12 mouse cellular contexts compared by ENCODE assay signal in the genomic region with DNA sequence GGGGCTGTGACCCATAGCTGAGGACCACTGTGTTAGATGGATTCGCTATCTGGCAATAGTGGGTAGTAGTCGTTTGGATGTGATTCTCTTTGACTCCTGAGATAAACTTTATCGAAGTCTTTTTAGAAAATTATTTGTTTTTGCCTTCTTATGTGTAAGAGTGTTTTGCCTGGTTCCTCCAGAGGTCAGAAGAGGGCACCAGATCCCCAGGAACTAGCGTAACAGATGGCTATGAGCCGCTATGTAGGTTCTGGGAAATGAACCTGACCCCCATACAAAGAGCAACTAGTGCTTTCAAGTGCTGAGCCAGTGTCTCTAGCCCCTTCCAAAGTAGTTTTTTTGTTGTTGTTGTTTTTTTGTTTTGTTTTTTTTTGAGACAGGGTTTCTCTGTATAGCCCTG. TPM values are rescaled to one million over a fixed set of nuclear protein-coding genes. Genes with fewer than 3 reads are reported as not detected.
DNase-seq lines count a peak whose midpoint lies in the region; ATAC-seq lines count a peak whose summit lies in the region.
"Had no signal": no experiment of that assay in that cellular context is flagged by ENCODE, and none has a peak within 500 bp of the region (broad histone marks: within the 10 kb centered on the region; RNA-seq: fewer than 3 reads in every experiment).

No protein-coding gene starts in this region.

- peaks cover 5% of the 10 kb centered on the region; the same call in 1 of the 2 replicates for H3K36me3 ChIP-seq in kidney, embryonic 15.5 days
- H3K36me3 ChIP-seq in hindbrain, embryonic 11.5 days (ENCODE audit: control insufficient read depth, insufficient read depth, low read length): no peaks in the 10 kb centered on the region

- H3K4me2 ChIP-seq in kidney, embryonic 15.5 days: no peak overlapping the region
- no peak overlapping the region for H3K4me2 ChIP-seq in hindbrain, embryonic 11.5 days (replicated peaks; ENCODE audit: low read depth, low read length)
- H3K4me2 ChIP-seq: neural tube, embryonic 13.5 days had no signal

- no peak overlapping the region for H3K27ac ChIP-seq in kidney, embryonic 15.5 days
- no peak overlapping the region for H3K27ac ChIP-seq in hindbrain, embryonic 11.5 days (ENCODE audit: low read depth, low read length)
- H3K27ac ChIP-seq: neural tube, embryonic 13.5 days had no signal

- no peaks in the 10 kb centered on the region for H3K27me3 ChIP-seq in kidney, embryonic 15.5 days
- H3K27me3 ChIP-seq in hindbrain, embryonic 11.5 days (ENCODE audit: control insufficient read depth, insufficient read depth, low read length): no peaks in the 10 kb centered on the region
- H3K27me3 ChIP-seq: neural tube, embryonic 13.5 days had no signal

- DNase-seq in kidney, postnatal 10 days: peak; percentile 22
- DNase-seq in CD4-positive helper T cell, adult 2 months (ENCODE audit: low read depth, low spot score): peak; percentile 58
- DNase-seq in ES-CJ7 (ENCODE audit: low read depth, low spot score): peak; percentile 48
- no peak for DNase-seq in MN1 (ENCODE audit: low spot score)
- no peak for DNase-seq in spleen, postnatal 4 days (ENCODE audit: low spot score in 2 of 2)
- DNase-seq in hindbrain, embryonic 11.5 days (ENCODE audit: low spot score): no peak
- DNase-seq: cerebellum, adult 9-10 months; gastrocnemius, postnatal 10 days; heart, postnatal 36 days had no signal

- no peak overlapping the region for H3K9ac ChIP-seq in kidney, embryonic 15.5 days
- H3K9ac ChIP-seq in hindbrain, embryonic 11.5 days (ENCODE audit: low read depth, low read length): no peak overlapping the region
- H3K9ac ChIP-seq: neural tube, embryonic 13.5 days had no signal

- ATAC-seq in kidney, embryonic 15.5 days (replicated peaks; ENCODE audit: low FRiP score): no peak
- peak; percentile 34 for ATAC-seq in inflammation-experienced regulatory T-cells, adult 6 months
- ATAC-seq in hindbrain, embryonic 11.5 days (ENCODE audit: low FRiP score): no peak

- H3K4me3 ChIP-seq in kidney, embryonic 15.5 days (replicated peaks): no peak overlapping the region
- H3K4me3 ChIP-seq in hindbrain, embryonic 11.5 days (ENCODE audit: low read depth, low read length): no peak overlapping the region
- H3K4me3 ChIP-seq: neural tube, embryonic 13.5 days had no signal

- peaks cover 12% of the 10 kb centered on the region for H3K4me1 ChIP-seq in kidney, embryonic 15.5 days
- no peaks in the 10 kb centered on the region for H3K4me1 ChIP-seq in hindbrain, embryonic 11.5 days (replicated peaks; ENCODE audit: control insufficient read depth, insufficient read depth, low read length)

- no peaks in the 10 kb centered on the region for H3K9me3 ChIP-seq in kidney, embryonic 15.5 days (replicated peaks)
- no peaks in the 10 kb centered on the region for H3K9me3 ChIP-seq in hindbrain, embryonic 11.5 days (ENCODE audit: control insufficient read depth, low read length)
- H3K9me3 ChIP-seq: neural tube, embryonic 13.5 days had no signal

- whole genome bisulfite sequencing in kidney, embryonic 15.5 days: 57% methylated on average over 5 of the region's 5 CpGs
- WGBS in hindbrain, embryonic 11.5 days: 63% methylated on average over 5 of the region's 5 CpGs

RNA-seq across cellular contexts. Expression of a gene that starts 58.1 kb away (rescaled TPM):
- polyA plus RNA-seq in kidney, embryonic 15.5 days (2015; fragmentation: Nextera tagmentation; extraction: Ambion mirVana): 435 and 444 TPM in 2 replicates
- 100 to 1,000 TPM; 239 to 299 (median 256) TPM for polyA plus RNA-seq in inflammation-experienced regulatory T-cells, adult 6 months (2017; shearing (Covaris generic))
- polyA plus RNA-seq in hindbrain, embryonic 11.5 days (2014; fragmentation: Nextera tagmentation; extraction: Ambion mirVana): 546 and 563 TPM in 2 replicates

Comparison
In these comparisons a context has a peak if more than half of its experiments do, and no peak if none do; other contexts are left out.
1. DNase-seq: peak in kidney, postnatal 10 days (single experiment), CD4-positive helper T cell, adult 2 months (single experiment) and ES-CJ7 (single experiment); none in MN1 (single experiment), spleen, postnatal 4 days (0 of 2) and hindbrain, embryonic 11.5 days (single experiment).